Mouse (Mus musculus) lung, embryonic 15.5 days (tissue): Measurements from ENCODE around the gene Itpr2. TPM values are rescaled to one million over a fixed set of nuclear protein-coding genes. Genes with fewer than 3 reads are reported as not detected.
A peak's percentile ranks its signal among the peaks of the same experiment; 100 is the strongest.

ENCODE experiments used
- ATAC-seq: fragments of 200-750 bp; cut with Nextera tagmentation; 2 replicates; pipeline ENCODE4 v1.8.0; 2017; ENCODE audit warnings: moderate number of reproducible peaks, borderline replicate concordance; ENCODE audit not compliant: low FRiP score, low TSS enrichment; ENCODE audit errors: extremely low read depth
- H3K27ac ChIP-seq: fragments of 300-500 bp; sonication (generic); 2 replicates; pipeline ENCODE4 v1.5.1; 2015; ENCODE audit warnings: moderate library complexity, mild to moderate bottlenecking, inconsistent platforms
- H3K27me3 ChIP-seq: fragments of 300-500 bp; sonication (generic); 2 replicates; pipeline ENCODE4 v1.6.1; 2015; ENCODE audit warnings: inconsistent platforms
- H3K36me3 ChIP-seq: fragments of 300-500 bp; sonication (generic); 2 replicates; pipeline ENCODE4 v1.6.1; 2015; ENCODE audit warnings: inconsistent platforms
- H3K4me1 ChIP-seq: fragments of 300-500 bp; sonication (generic); 2 replicates; pipeline ENCODE4 v1.6.1; 2015; ENCODE audit warnings: inconsistent platforms
- H3K4me2 ChIP-seq: fragments of 300-500 bp; sonication (generic); 2 replicates; pipeline ENCODE4 v1.6.1; 2015; ENCODE audit warnings: inconsistent platforms, mild to moderate bottlenecking, moderate library complexity
- H3K4me3 ChIP-seq: fragments of 300-500 bp; sonication (generic); 2 replicates; pipeline ENCODE4 v1.5.1; 2015; ENCODE audit warnings: mild to moderate bottlenecking, inconsistent platforms
- H3K9ac ChIP-seq: fragments of 300-500 bp; sonication (generic); 2 replicates; pipeline ENCODE4 v1.6.1; 2015; ENCODE audit warnings: inconsistent platforms
- H3K9me3 ChIP-seq: fragments of 300-500 bp; sonication (generic); 2 replicates; pipeline ENCODE4 v1.6.1; 2016; ENCODE audit warnings: inconsistent platforms
- WGBS: fragments of 180-500 bp; shearing (Covaris S2); methylation state at CpG from one replicate; pipeline ENCODE4 v1.1.7; 2015; 5-methylcytosine and 5-hydroxymethylcytosine counted together
- polyA plus RNA-seq: library from polyadenylated mRNA; unstranded; fragments of >200 nt; fragmentation: Nextera tagmentation; extraction: Ambion mirVana; gene quantifications from 2 replicates; pipeline ENCODE4 v1.2.1, GENCODE M21; 2015

Itpr2 gene
- polyA plus RNA-seq, 1 experiment from 2014 or later: 18.8 TPM

DNA sequence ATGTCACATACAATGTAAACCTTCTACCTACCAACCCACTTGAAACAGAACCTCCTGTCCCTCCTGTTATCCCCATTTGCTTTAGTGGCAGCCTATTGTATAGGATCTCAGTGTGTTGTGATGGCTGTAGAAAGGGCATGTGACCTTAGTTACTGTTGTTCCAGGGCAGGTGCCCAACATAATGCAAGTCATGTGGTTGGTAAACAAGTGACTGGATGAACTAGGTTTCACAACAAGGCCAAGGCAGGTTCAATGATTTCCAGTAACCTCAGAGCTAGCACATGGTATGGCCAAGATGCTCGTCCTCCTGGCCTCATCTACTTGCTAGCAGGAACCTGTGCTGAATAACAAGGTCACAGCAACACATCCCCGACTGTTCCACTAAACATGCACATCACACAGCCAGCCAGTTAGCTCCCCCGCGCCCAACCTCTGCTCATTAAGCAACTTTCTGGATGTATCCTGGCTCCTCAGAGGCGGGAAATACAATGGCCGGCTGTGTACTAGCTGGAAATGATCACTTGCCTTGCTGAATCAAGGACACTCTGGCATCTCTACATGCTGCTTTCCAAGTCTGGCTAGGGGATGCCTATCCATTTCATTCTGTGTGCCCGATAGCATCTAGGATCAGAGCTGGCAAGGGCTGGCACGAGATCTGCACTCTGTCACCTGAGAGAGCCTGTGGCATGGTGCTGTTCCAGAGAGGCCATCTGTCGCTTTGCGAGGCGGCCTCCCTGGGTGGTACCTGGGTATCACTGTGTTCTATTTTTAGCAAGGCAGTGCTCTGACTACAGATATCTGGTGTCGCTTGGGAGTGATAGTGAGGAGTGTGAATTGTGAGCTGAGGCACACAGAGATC lies 375.0 kb downstream of the Itpr2 start:
- Histone ChIP-seq H3K9ac (no peak overlapping the region), H3K9me3 (no peaks in the 10 kb centered on the region), H3K27me3 (no peaks in the 10 kb centered on the region), H3K4me2 (no peak overlapping the region), H3K4me1 (no peaks in the 10 kb centered on the region), H3K36me3 (no peaks in the 10 kb centered on the region), H3K27ac (no peak overlapping the region), H3K4me3 (no peak overlapping the region)
- 81% methylated on average over 12 of the region's 12 CpGs for WGBS
- no peak for ATAC-seq

DNA sequence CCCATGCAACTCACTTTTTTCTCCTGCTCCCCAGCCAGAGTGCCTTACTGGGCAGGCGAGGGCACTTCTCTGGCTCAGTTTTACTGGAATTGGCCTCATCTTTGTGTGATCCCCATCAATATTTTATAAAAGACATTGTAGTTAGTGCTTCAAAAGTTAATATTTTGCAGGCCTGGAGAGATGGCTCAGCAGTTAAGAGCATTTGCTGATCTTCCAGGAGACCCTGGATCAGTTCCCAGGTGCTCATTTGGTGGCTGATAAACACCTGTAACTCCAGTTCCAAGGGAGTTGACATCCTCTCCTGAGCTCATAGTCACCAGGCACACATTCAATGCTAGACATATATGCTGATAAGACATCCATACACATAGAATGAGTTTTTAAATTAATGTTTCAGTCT lies 376.4 kb downstream of the Itpr2 start:
- Histone ChIP-seq H3K9me3 (no peaks in the 10 kb centered on the region), H3K27me3 (no peaks in the 10 kb centered on the region), H3K9ac (no peak overlapping the region), H3K4me3 (no peak overlapping the region), H3K36me3 (no peaks in the 10 kb centered on the region), H3K4me2 (no peak overlapping the region), H3K4me1 (no peaks in the 10 kb centered on the region), H3K27ac (no peak overlapping the region)
- no peak for ATAC-seq
- 81% methylated on average over 1 of the region's 1 CpGs for WGBS

DNA sequence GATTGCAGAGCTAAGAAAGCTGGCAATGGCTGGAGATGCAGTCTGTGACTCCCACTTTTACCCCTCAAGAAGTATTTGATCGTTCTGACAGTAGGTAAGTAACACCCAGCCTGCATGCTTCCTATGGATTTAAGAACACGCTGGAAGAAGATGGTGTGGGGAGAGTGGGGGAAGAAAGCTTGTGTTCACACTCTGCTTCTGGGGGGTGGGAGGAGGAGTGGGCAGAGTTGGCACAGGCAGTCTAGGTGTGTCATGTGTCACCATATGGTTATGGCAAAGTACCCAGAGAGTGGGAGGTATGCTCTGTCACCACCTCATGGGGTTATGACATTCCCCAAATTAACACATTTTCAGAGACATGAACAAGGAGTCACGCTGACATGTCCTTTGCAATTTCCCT lies 377.5 kb downstream of the Itpr2 start:
- no peaks in the 10 kb centered on the region for H3K9me3 ChIP-seq
- no peaks in the 10 kb centered on the region for H3K27me3 ChIP-seq
- no peak overlapping the region for H3K9ac ChIP-seq
- WGBS: 65% methylated on average over 3 of the region's 3 CpGs
- H3K4me1 ChIP-seq: no peaks in the 10 kb centered on the region
- no peak for ATAC-seq
- H3K4me3 ChIP-seq: no peak overlapping the region
- H3K36me3 ChIP-seq: no peaks in the 10 kb centered on the region
- H3K4me2 ChIP-seq: no peak overlapping the region
- H3K27ac ChIP-seq: no peak overlapping the region

DNA sequence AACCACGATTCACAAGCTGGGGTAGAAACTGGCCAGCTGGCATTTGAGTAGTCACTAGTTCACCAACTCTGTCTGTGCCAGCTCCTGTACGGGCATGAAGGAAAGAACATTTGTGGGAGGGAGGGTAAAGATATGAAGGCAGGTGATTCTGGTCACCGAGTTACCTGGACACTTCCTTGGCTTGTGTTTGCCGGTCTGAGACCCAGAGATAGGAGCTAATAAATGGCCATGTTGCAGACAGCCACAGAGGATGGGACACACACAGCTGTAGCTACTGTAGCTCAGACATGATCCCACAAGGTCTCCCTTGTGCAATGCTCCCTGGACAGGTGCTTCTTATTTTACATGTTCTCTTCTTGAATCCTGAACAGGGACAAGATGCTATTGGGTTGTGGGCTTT lies 378.4 kb downstream of the Itpr2 start:
- ATAC-seq: no peak
- H3K9ac ChIP-seq: no peak overlapping the region
- no peaks in the 10 kb centered on the region for H3K27me3 ChIP-seq
- H3K4me1 ChIP-seq: no peaks in the 10 kb centered on the region
- no peak overlapping the region for H3K4me3 ChIP-seq
- 82% methylated on average over 4 of the region's 4 CpGs for WGBS
- H3K4me2 ChIP-seq: no peak overlapping the region
- H3K27ac ChIP-seq: no peak overlapping the region
- no peaks in the 10 kb centered on the region for H3K36me3 ChIP-seq
- H3K9me3 ChIP-seq: no peaks in the 10 kb centered on the region

DNA sequence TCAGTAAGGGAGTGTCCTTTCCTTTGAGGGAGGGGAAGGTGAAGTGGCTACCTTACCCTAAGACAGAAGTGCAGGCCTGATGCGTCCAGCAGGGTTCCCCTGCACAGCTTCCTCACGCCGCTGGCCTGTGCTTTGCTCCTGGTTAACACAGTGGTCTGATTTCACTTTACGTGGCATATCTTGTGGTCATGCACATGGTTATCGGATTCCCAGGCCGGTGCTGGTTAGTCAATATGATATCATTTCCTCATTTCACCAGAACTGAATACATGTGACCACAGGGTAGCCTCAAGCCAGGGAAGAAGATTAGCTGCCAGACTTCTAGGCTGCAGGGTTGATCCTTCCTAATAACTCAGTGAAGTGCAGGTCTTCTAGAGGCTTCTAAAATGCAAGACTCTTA lies 381.9 kb downstream of the Itpr2 start:
- Histone ChIP-seq H3K4me3 (no peak overlapping the region), H3K4me2 (no peak overlapping the region), H3K9ac (no peak overlapping the region), H3K9me3 (no peaks in the 10 kb centered on the region), H3K4me1 (peaks cover 1% of the 10 kb centered on the region; the same call in 1 of the 2 replicates), H3K27ac (no peak overlapping the region), H3K27me3 (no peaks in the 10 kb centered on the region), H3K36me3 (no peaks in the 10 kb centered on the region)
- no peak for ATAC-seq
- 81% methylated on average over 6 of the region's 6 CpGs for WGBS

DNA sequence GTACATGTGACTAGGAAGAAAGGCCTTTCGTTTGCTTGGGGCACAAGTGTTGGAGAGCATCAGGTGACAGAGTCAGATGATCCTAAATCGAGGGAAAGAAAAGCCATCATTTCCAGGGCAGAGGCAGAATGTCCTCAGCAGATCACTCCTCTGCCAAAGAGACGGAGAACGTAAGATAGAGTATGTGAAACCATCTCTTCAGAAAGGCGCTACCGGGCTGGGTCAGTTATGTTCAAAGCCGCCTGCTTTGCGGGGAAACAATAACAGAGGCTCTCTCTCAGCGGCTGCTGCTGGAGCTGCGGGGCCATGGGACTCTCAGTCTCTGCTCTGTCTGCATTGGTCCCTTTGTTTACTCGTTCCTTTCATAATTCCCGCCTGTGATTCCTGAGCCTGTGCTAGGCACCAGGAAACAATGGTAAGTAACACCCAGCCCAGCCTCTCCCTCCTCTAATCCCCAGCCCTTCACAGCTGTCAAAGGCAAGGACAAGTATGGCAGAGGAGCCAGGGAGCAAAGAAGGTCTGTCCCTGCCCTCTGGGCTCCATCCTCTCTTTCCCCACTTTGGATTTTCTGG lies 387.2 kb downstream of the Itpr2 start:
- H3K27me3 ChIP-seq: no peaks in the 10 kb centered on the region
- ATAC-seq: no peak
- H3K4me3 ChIP-seq: no peak overlapping the region
- no peaks in the 10 kb centered on the region for H3K9me3 ChIP-seq
- no peaks in the 10 kb centered on the region for H3K36me3 ChIP-seq
- no peak overlapping the region for H3K4me2 ChIP-seq
- H3K4me1 ChIP-seq: peaks cover 30% of the 10 kb centered on the region
- H3K9ac ChIP-seq: no peak overlapping the region
- no peak overlapping the region for H3K27ac ChIP-seq
- WGBS: 8% methylated on average over 12 of the region's 12 CpGs

DNA sequence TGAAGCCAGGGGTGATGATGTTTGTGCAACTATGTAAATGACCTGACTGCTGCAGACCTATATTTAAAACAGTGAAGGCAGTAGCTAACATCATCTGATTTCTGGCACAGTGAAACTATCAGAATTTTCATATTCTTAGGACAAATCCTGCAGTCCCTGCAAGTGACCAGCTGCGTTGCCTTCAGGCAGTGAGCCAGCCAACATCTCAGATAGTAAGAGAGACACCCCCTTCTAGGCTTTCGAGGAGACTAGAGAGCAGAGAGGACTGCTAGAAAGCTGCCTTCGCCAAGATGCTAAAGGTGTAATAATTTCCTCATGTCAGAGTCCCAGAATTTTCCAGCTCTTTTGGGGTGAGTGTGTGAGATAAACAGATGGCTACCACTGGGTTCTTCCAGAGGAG lies 388.0 kb downstream of the Itpr2 start:
- H3K4me1 ChIP-seq: peaks cover 30% of the 10 kb centered on the region
- no peaks in the 10 kb centered on the region for H3K27me3 ChIP-seq
- ATAC-seq: no peak
- no peaks in the 10 kb centered on the region for H3K9me3 ChIP-seq
- H3K4me3 ChIP-seq: no peak overlapping the region
- H3K27ac ChIP-seq: no peak overlapping the region
- WGBS: 50% methylated on average over 3 of the region's 3 CpGs
- H3K4me2 ChIP-seq: no peak overlapping the region
- H3K36me3 ChIP-seq: no peaks in the 10 kb centered on the region
- H3K9ac ChIP-seq: no peak overlapping the region

DNA sequence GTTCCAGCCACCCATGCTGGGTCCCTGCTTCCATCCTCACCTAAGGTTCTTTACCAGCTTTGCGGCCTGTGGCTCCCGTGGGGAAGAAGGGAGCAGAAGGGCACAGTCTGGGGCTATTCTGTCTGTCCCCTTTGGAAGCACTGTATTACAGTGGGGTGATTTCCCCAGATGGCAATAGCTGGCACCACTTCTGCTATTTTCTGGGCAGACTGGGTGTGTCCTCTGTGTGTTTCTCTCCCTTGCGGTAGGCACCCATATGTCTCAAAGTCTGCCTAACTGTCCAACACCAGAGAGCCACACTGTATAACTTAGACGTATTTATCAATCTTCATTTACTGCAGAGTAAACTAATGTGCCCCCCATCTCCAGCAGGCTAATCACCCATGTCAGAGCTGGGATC lies 388.9 kb downstream of the Itpr2 start:
- 84% methylated on average over 4 of the region's 4 CpGs for WGBS
- no peak for ATAC-seq
- Histone ChIP-seq H3K27me3 (no peaks in the 10 kb centered on the region), H3K4me1 (peaks cover 30% of the 10 kb centered on the region), H3K9ac (no peak overlapping the region), H3K36me3 (no peaks in the 10 kb centered on the region), H3K9me3 (no peaks in the 10 kb centered on the region), H3K4me3 (no peak overlapping the region), H3K4me2 (no peak overlapping the region), H3K27ac (no peak overlapping the region)

DNA sequence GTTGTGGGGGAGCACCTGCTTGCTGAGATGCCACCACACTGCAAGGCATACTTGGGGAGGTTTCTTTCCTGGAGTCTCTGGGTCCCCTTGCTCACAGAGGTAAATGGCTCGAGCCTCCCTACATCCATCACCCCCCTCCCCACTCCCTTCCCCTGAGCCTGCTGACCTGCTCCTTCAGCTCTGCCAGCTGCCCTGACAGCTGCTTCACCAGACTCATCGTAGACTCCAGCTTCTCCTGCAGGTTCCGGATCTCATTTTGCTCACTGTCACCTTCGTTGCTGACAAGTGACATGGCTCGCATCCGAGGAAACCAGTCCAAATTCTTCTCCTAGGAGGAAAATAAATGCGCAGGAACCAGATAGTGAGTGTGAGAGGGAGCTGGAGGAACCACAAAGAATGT lies 389.8 kb downstream of the Itpr2 start:
- Histone ChIP-seq H3K9me3 (no peaks in the 10 kb centered on the region), H3K4me2 (no peak overlapping the region), H3K27me3 (no peaks in the 10 kb centered on the region), H3K27ac (no peak overlapping the region), H3K36me3 (no peaks in the 10 kb centered on the region), H3K4me3 (no peak overlapping the region), H3K4me1 (peaks cover 30% of the 10 kb centered on the region), H3K9ac (no peak overlapping the region)
- 33% methylated on average over 7 of the region's 7 CpGs for WGBS
- no peak for ATAC-seq

DNA sequence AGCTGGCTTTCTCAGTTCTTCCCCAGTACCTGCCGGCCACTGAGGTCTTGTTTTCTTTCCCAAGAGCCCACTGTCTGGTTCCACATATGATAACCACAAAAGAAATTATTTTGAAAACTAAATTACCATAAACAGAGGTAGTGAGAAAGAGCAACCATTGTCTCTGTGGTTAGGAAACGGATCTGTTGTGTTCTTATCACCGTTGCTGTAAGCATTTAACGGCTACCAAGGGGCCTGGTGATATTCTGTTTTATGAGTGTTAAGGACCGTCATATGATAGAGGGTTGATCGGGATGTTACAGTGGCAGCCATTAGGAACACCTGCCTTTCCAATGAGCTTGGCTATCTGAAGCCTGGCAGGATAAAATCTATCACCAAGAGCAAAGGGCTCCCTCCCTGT lies 390.2 kb downstream of the Itpr2 start:
- no peak for ATAC-seq
- Histone ChIP-seq H3K9me3 (no peaks in the 10 kb centered on the region), H3K9ac (no peak overlapping the region), H3K27me3 (no peaks in the 10 kb centered on the region), H3K4me1 (peaks cover 30% of the 10 kb centered on the region), H3K36me3 (no peaks in the 10 kb centered on the region), H3K27ac (no peak overlapping the region), H3K4me3 (no peak overlapping the region), H3K4me2 (no peak overlapping the region)
- 54% methylated on average over 6 of the region's 6 CpGs for WGBS

DNA sequence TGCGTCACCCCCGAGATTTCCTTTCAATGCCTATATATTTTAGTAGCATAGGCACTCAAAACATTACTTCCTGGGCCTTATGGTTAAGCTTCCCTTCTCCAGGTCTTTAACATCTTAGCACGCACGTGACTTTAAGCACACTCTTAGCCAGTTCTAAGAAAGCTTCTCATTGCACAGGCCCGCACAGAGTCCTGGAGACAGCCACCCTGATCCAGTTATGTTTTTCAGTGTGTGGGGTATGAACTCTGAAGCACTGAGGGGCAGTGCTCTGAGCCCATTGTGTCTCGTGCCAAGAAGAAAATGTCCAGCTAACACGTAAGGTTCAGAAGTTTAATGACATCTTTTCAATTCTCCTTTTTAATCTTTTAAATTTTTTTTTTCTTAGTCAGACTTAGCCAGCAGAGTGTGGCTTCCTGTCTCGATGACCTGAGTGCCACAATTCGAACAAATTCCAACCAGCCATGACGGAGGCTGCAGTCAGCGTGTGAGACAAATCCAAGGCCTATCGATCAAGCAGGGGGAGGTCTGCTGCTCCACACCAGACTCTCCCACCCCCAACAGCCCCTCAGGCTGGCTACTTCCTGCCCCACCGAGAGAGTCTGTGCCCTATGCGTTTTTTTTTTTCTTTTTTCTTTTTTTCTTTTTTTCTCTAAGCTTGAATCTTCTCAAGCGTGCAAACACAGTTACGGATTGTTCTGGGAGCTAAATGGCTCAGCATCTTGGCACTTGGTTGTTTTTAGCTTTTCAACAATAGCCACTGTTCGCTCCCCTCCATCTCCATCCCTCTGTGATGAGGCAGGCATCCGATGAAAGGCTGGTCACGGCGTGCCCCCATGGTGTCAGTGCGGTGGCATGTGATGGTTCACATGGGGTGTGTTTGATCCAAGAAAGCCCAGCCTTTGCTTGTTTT lies 390.9 kb downstream of the Itpr2 start:
- ATAC-seq: peak; percentile 73
- no peaks in the 10 kb centered on the region for H3K27me3 ChIP-seq
- no peak overlapping the region for H3K27ac ChIP-seq
- no peaks in the 10 kb centered on the region for H3K9me3 ChIP-seq
- no peaks in the 10 kb centered on the region for H3K36me3 ChIP-seq
- 36% methylated on average over 21 of the region's 21 CpGs for WGBS
- H3K4me1 ChIP-seq: peaks cover 30% of the 10 kb centered on the region
- H3K9ac ChIP-seq: no peak overlapping the region
- H3K4me3 ChIP-seq: no peak overlapping the region
- H3K4me2 ChIP-seq: no peak overlapping the region

DNA sequence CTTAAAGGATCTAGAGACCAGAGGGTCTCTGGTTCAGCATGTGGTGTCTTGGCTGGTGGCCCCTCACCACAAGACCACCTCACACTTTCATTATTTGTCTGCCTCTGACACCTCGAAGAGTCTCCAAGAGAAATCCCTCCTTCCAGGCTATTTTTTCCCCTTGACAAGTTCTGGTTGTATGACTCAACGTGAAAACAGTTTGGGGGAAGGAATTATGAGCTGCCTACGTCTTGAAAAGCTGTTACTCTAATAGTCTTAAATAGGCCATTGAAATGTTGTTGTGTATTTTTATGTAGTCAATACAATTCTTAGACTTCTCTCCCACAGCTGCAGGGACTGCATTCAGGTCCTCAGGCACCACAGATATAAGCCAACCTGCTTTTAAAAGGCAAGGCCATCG lies 391.6 kb downstream of the Itpr2 start:
- Histone ChIP-seq H3K4me1 (peaks cover 30% of the 10 kb centered on the region), H3K27ac (no peak overlapping the region), H3K4me2 (no peak overlapping the region), H3K27me3 (no peaks in the 10 kb centered on the region), H3K36me3 (no peaks in the 10 kb centered on the region), H3K4me3 (no peak overlapping the region), H3K9me3 (no peaks in the 10 kb centered on the region), H3K9ac (no peak overlapping the region)
- no peak for ATAC-seq
- 51% methylated on average over 4 of the region's 4 CpGs for WGBS
